Mouse (Mus musculus) thymus, adult 2 months (tissue): ENCODE results near the gene Eps8l1.

ENCODE experiments used
- CTCF ChIP-seq: fragments of 200-500 bp; IDR thresholded peaks from 2 replicates; pipeline ENCODE4 v1.5.1; 2012; ENCODE audit warnings: mild to moderate bottlenecking, control low read depth, low read length, moderate library complexity, borderline replicate concordance; ENCODE audit not compliant: control insufficient read depth, poor library complexity, insufficient read depth; ENCODE audit errors: extremely low read depth
- POLR2A ChIP-seq: fragments of 200-500 bp; IDR thresholded peaks from 2 replicates; pipeline ENCODE4 v1.6.1; 2012; ENCODE audit warnings: mild to moderate bottlenecking, low read length, control low read depth, moderate library complexity; ENCODE audit not compliant: control insufficient read depth, poor library complexity, insufficient read depth; ENCODE audit errors: extremely low read depth

DNA sequence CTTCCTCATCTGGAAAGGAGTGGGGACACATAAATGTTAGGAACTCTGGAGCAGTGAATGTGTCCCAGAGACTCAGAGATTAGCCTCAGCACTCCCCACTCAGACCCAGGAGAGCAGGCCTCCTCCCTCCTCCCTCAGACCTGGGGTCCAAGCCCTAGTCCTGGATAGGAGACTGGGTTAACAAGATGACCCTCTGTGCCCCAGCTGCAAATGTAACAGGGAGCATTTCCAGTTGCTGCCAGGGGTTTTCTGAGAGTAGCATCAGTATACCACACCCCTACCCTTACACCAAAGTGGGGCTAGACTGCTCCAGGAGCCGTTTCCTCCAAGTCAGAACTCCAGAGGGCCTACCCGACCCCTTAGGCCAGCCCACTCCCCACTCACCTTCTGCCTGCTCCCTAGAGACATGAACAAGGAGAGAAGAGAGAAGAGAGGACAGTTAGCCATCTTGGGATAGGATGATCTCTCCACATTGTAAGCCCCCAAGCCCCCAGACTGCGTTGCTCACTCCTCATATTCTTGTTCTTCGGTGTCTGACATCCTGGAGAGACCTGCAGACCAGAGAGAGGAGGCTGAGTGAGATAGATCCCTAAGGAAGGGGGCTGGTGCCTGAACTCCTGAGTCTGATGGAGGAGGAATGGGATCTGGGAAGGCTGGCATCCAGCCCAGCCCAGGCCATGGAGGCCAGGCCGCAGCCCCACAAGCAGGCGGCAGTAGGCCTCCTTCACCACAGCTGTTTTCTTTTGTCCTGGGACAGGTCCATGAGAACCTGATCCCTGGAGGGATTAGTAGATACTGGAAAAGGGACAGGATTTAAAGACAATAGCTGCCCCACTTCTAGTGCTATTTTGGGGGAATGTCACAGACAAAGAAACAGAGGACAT is 53.6 kb downstream of the Eps8l1 start:
- TF ChIP-seq POLR2A (no peak), CTCF (no peak)
